Mouse (Mus musculus) forelimb bud, embryonic 11.5 days (tissue): ENCODE results near the gene Dntt.
A peak's percentile ranks its signal among the peaks of the same experiment; 100 is the strongest.

Experiments used
- DNase-seq: peaks from one replicate; pipeline ENCODE4 v3.0.0-alpha.2; 2012; ENCODE audit warnings: low read depth, low spot score

Dntt gene

GRCm38 (mm10) chr19:41008674-41009395, 20.2 kb upstream of the Dntt start:
- DNase-seq = no peak

- no peak for DNase-seq
These were observed 17.4 kb upstream of the Dntt start for GRCm38 (mm10) chr19:41011676-41012075.

GRCm38 (mm10) chr19:41013591-41013990, 15.5 kb upstream of the Dntt start:
- DNase-seq = no peak

GRCm38 (mm10) chr19:41014003-41014402, 15.1 kb upstream of the Dntt start:
- DNase-seq = no peak

GRCm38 (mm10) chr19:41015951-41016716, 12.9 kb upstream of the Dntt start:
- peak; percentile 62 for DNase-seq

GRCm38 (mm10) chr19:41019164-41019675, 9.9 kb upstream of the Dntt start:
- DNase-seq = no peak

GRCm38 (mm10) chr19:41020537-41020936, 8.5 kb upstream of the Dntt start:
- no peak for DNase-seq

- DNase-seq = no peak
These were observed 6.8 kb upstream of the Dntt start for GRCm38 (mm10) chr19:41022244-41022643.

- no peak for DNase-seq
These were observed 2.5 kb upstream of the Dntt start for GRCm38 (mm10) chr19:41026551-41026950.

GRCm38 (mm10) chr19:41027024-41027423, 2.1 kb upstream of the Dntt start:
- DNase-seq = no peak

- no peak for DNase-seq
These were observed 1.5 kb upstream of the Dntt start for GRCm38 (mm10) chr19:41027601-41028000.

- DNase-seq = no peak
These were observed 1.1 kb downstream of the Dntt start for GRCm38 (mm10) chr19:41030161-41030560.

GRCm38 (mm10) chr19:41031009-41031408, 1.9 kb downstream of the Dntt start:
- no peak for DNase-seq

GRCm38 (mm10) chr19:41031869-41032268, 2.8 kb downstream of the Dntt start:
- no peak for DNase-seq

GRCm38 (mm10) chr19:41035809-41036551, 6.9 kb downstream of the Dntt start:
- no peak for DNase-seq

GRCm38 (mm10) chr19:41039110-41039509, 10.0 kb downstream of the Dntt start:
- no peak for DNase-seq

- DNase-seq = no peak
These were observed 16.2 kb downstream of the Dntt start for GRCm38 (mm10) chr19:41045091-41045770.

- DNase-seq = no peak
These were observed 18.5 kb downstream of the Dntt start for GRCm38 (mm10) chr19:41047437-41048186.

- DNase-seq = no peak
These were observed 19.1 kb downstream of the Dntt start for GRCm38 (mm10) chr19:41048187-41048559.

GRCm38 (mm10) chr19:41051714-41052113, 22.6 kb downstream of the Dntt start:
- no peak for DNase-seq

- no peak for DNase-seq
These were observed 23.2 kb downstream of the Dntt start for GRCm38 (mm10) chr19:41052247-41052646.
